Mouse (Mus musculus) E14TG2a.4 (cell line): ENCODE measurements around the gene Tmem256.

Experiments
- CTCF ChIP-seq: conservative IDR thresholded peaks from 2 replicates; pipeline ENCODE4 v1.5.1; 2014; ENCODE audit warnings: low read length
- NANOG ChIP-seq: IDR thresholded peaks from 2 replicates; pipeline ENCODE4 v1.6.1; 2014; ENCODE audit warnings: borderline replicate concordance, low read length, mixed read lengths

- TF ChIP-seq CTCF (peak; percentile 27), NANOG (no peak)
Measured at GRCm38 (mm10) chr11:69806378-69806777, 31.9 kb upstream of the Tmem256 start.
